Mouse (Mus musculus): ENCODE data around the gene Neu4. TPM values are rescaled to one million over a fixed set of nuclear protein-coding genes. Genes with fewer than 3 reads are reported as not detected.
"Not testable (repeated sequence)": the region's sequence is repeated elsewhere in the genome, so short reads cannot be mapped to it uniquely, and the experiment has no call there.

The Neu4 gene
- polyA plus RNA-seq, 1 experiment from 2014 or later: not detected

GRCm38 (mm10) chr1:94055966-94056365 is 35.7 kb downstream of the Neu4 start:
- Histone ChIP-seq H3K27me3 (no peaks in the 10 kb centered on the region), H3K4me2 (replicated peaks) (no peak overlapping the region), H3K9me3 (no peaks in the 10 kb centered on the region), H3K4me3 (replicated peaks) (no peak overlapping the region), H3K4me1 (replicated peaks) (no peaks in the 10 kb centered on the region), H3K9ac (replicated peaks) (no peak overlapping the region), H3K36me3 (no peaks in the 10 kb centered on the region), H3K27ac (no peak overlapping the region)
- no peak for ATAC-seq
- 86% methylated on average over 3 of the region's 3 CpGs for WGBS

- Histone ChIP-seq H3K4me3 (replicated peaks) (no peak overlapping the region), H3K27me3 (no peaks in the 10 kb centered on the region), H3K27ac (no peak overlapping the region), H3K9ac (replicated peaks) (no peak overlapping the region), H3K9me3 (no peaks in the 10 kb centered on the region), H3K4me2 (replicated peaks) (no peak overlapping the region), H3K36me3 (no peaks in the 10 kb centered on the region), H3K4me1 (replicated peaks) (no peaks in the 10 kb centered on the region)
- 85% methylated on average over 2 of the region's 2 CpGs for WGBS
- ATAC-seq: no peak
These were observed 37.1 kb downstream of the Neu4 start for GRCm38 (mm10) chr1:94057401-94057800.

- H3K9ac ChIP-seq (replicated peaks); H3K4me1 ChIP-seq (replicated peaks); H3K9me3 ChIP-seq; H3K27me3 ChIP-seq; H3K4me2 ChIP-seq (replicated peaks); H3K27ac ChIP-seq; H3K36me3 ChIP-seq; H3K4me3 ChIP-seq (replicated peaks); ATAC-seq: not testable (repeated sequence)
- 88% methylated on average over 1 of the region's 1 CpGs for WGBS
These were observed 38.0 kb downstream of the Neu4 start for GRCm38 (mm10) chr1:94058281-94058680.

- Histone ChIP-seq H3K9ac (replicated peaks) (no peak overlapping the region), H3K27ac (no peak overlapping the region), H3K27me3 (no peaks in the 10 kb centered on the region), H3K36me3 (no peaks in the 10 kb centered on the region), H3K4me3 (replicated peaks) (no peak overlapping the region), H3K4me1 (replicated peaks) (no peaks in the 10 kb centered on the region), H3K9me3 (no peaks in the 10 kb centered on the region), H3K4me2 (replicated peaks) (no peak overlapping the region)
- no peak for ATAC-seq
- WGBS: 95% methylated on average over 6 of the region's 6 CpGs
These were observed 54.5 kb downstream of the Neu4 start for GRCm38 (mm10) chr1:94074756-94075155.

GRCm38 (mm10) chr1:94076702-94077101 is 56.5 kb downstream of the Neu4 start:
- Histone ChIP-seq H3K4me3 (replicated peaks) (no peak overlapping the region), H3K4me1 (replicated peaks) (no peaks in the 10 kb centered on the region), H3K9ac (replicated peaks) (no peak overlapping the region), H3K36me3 (no peaks in the 10 kb centered on the region), H3K4me2 (replicated peaks) (no peak overlapping the region), H3K27me3 (no peaks in the 10 kb centered on the region), H3K27ac (no peak overlapping the region), H3K9me3 (no peaks in the 10 kb centered on the region)
- ATAC-seq: no peak
- 39% methylated on average over 1 of the region's 1 CpGs for WGBS

Other genes starting within 250 kb of the Neu4 start
- 172 and 175 TPM in 2 replicates for gene Dtymk, start 218.5 kb upstream of the Neu4 start, polyA plus RNA-seq (2015; fragmentation: Nextera tagmentation; extraction: Ambion mirVana)
- 11.9 and 12.3 TPM in 2 replicates for gene Ing5, start 216.5 kb upstream of the Neu4 start, polyA plus RNA-seq (2015; fragmentation: Nextera tagmentation; extraction: Ambion mirVana)
- 16.2 and 18.5 TPM in 2 replicates for gene D2hgdh, start 195.5 kb upstream of the Neu4 start, polyA plus RNA-seq (2015; fragmentation: Nextera tagmentation; extraction: Ambion mirVana)
- gene Gal3st2, start 159.1 kb upstream of the Neu4 start, polyA plus RNA-seq (2015; fragmentation: Nextera tagmentation; extraction: Ambion mirVana): not detected in 2 replicates
- not detected in 2 replicates for gene Gal3st2b, start 102.1 kb upstream of the Neu4 start, polyA plus RNA-seq (2015; fragmentation: Nextera tagmentation; extraction: Ambion mirVana)
- gene Gal3st2c, start 29.9 kb upstream of the Neu4 start, polyA plus RNA-seq (2015; fragmentation: Nextera tagmentation; extraction: Ambion mirVana): not detected in 2 replicates
- gene Pdcd1, start 32.1 kb downstream of the Neu4 start, polyA plus RNA-seq (2015; fragmentation: Nextera tagmentation; extraction: Ambion mirVana): not detected in 2 replicates

All from midbrain, embryonic 13.5 days (tissue).